Mouse (Mus musculus) monocyte, adult 2 months (primary cell): ENCODE data around the gene Siah3.

Source experiments
- DNase-seq, 2 experiments: peaks; one replicate each; pipeline ENCODE4 v3.0.0; 2022; ENCODE audit warnings: low spot score in 2 of 2, low read depth in 1 of 2

Gene Siah3

DNA sequence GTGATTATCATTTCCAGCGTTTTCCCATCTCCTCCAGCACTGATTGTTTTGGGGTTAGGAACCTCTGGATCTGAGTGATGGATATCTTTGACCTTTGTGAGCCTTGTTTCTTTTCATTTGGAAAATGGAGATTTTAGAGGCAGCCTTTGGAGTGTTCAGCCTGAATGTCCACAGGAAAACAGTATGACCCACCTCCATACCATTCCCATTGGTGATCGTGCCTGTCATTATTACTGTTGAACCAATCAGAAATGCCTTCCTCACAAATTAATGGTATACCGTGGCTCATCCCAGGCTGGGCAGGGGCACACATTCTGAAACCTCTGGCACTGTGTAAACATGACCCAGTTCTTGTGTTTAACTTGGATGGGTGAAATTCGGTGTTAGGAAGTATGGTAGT, 6.0 kb downstream of the Siah3 start:
- no peak for DNase-seq

DNA sequence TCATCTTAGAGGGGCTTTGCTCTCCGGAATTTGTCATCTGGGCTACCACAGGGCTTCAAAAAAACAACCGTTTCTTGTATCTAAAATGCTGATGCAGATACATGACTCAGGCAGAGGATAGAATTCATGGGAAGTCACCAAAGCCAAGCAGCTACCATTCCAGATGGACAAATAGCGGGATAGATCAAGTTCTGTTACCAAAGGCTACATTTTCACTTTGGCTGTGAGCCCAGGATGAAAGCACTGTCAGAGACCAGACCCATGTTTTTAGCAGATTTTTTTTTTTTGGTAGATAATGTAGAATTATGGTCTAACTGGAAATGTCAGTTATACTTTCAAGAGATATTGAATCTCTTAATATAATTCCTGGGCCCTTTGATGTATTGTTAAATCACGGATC, 7.4 kb downstream of the Siah3 start:
- DNase-seq, result no peak

DNA sequence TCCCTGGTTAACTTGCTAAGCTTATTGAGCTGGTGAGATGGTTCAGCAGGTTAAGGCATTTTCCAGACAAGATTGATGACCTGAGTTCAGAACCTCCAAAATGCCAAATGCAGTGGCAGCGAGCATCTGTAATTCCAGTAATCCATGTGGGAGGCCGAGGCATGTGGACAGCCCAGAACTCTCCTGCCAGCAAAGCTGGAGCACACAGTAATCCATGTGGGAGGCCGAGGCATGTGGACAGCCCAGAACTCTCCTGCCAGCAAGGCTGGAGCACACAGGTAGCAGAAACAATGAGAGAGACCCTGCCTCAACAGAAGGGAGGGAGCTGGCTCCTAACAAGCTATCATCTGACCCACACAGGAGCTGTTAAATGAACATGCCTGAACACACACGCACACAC, 13.2 kb downstream of the Siah3 start:
- DNase-seq, result no peak

DNA sequence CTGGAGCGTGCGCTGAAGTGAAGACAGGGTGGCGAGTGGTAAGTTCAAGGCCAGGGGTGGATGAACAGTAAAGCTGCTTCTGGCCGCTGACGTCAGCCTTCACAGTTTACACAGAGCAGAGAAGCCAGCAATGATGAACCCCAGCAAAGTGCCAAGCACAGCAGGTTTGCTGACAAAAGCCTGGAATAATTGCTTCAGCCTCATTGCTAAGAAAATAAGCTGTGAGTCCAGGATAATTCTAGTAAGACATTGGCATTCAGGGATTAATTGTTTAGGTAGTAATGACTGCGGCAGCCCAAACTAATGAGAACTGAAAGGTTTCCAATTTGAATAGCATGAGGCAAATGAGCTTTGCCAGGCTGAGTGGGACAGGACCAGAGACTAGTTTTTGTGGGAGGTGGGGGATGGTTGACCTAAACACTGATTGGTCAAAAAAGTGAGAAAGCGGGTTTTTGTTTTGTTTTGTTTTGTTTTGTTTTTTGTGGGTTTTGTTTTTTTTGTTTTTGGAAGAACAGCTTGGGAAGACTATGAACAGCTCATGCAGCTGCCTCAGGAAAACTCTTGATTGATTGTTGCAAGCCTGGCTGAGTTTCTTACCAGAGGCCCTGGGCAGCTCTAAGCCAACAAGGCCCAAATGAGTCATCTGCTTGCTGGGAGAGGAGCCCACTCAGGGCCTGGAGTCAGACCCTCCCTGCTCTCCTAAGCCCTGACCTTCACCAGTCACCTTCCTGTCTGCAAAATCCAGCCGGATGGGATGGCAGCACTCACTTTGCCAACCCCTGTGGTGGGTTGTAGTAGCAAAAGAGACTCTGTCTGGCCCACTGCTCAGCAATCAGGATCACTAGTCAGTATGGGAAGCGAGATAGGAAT, 17.5 kb downstream of the Siah3 start:
- DNase-seq, result no peak

DNA sequence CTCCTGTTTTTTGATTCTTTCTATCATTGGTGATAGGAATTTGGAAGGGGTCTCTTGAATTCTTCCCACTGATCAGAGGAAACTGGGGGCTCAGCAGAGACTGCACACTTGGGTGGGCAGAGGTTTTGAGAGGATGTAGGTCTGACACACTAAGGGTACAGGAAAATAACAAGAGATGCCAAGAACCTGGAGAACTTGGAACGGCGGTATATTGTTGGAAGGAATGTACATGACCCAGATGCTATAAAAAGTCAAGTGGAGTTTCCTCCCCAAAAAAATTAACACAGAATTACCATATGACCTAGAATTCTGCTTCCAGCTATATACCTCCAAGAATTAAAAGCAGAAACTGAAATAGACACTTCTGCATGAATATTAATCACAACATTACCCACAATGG, 20.1 kb downstream of the Siah3 start:
- DNase-seq, result no peak

DNA sequence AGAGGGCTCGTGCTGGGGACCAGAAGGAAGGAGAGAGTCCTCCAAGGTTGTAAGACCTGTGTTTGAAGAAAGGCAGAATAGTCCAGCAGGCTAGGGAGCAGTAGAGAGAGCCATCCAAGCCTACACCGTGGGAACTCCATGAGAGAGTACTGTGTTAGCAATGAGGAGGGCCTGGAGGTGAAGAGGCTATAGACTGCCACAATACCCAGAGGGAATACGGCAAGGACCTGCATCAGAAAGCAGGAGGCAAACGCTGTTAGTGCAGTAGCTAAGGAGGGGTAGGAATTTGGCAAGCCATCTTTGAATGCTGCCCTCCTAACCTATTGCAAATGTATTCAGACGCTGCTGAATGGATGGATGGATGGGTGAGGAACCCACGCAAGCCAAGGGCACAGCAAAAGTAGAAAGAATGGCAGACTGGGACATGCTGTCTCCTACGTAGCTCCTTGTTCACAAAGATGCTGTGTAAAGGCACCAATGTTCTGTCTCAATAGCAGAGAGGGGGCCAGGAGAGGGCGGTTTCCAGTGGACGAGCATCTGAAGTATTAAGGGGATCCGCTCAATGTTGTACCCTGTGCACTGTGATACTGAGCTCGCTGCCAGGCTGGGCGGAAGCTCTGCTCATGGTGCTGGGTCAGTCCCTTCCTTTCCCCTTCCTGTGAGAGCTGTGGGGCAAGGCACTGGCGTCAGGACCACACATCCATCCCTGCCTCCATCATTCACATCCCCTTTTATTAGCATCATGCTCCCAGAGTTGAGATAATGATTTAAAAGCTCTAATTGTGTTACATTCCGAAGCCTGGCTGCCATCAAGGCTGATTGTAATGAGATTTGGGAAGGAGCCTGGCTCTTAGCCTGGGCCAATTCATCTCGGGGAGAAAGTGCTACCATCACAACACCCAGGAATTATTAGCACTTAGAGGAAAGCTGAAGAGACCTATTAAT, 26.7 kb downstream of the Siah3 start:
- DNase-seq, result no peak

DNA sequence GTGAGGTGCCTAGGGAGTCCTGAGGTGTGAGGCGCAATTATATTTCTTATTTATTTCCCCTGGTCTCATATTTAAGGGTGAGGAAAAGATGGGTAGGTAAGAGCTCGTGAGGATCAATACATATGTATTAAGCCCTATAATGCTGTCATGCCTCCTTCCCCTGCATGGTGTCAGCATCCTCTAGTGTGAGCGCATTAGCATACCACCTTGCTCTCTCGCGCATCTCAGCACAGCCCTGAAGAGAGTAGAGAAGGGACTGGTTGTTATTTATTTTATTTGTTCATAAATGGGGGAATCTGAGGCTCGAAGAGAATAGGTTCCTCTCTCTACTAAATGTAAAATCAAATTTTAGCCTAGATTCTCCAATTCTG, 27.4 kb downstream of the Siah3 start:
- DNase-seq, result no peak

DNA sequence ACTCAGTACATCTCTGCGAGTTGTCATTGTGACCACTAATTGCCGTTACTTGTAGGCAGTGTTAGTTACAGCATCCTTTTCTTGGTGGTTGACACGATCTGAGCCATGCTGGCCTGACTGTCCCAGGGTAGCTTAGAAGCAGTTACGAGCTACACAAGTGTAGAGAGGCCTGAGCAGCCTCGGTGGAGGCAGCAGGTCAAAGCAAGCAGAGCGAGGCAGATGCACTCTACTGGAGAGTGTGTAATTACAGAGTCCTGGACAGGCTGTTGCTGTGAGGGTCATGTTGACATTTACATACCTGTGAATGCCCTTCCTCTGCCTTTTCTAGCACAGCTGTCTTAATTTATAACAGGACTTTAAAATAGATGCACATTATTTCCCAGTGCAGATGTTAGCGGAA, 32.1 kb downstream of the Siah3 start:
- no peak for DNase-seq

DNA sequence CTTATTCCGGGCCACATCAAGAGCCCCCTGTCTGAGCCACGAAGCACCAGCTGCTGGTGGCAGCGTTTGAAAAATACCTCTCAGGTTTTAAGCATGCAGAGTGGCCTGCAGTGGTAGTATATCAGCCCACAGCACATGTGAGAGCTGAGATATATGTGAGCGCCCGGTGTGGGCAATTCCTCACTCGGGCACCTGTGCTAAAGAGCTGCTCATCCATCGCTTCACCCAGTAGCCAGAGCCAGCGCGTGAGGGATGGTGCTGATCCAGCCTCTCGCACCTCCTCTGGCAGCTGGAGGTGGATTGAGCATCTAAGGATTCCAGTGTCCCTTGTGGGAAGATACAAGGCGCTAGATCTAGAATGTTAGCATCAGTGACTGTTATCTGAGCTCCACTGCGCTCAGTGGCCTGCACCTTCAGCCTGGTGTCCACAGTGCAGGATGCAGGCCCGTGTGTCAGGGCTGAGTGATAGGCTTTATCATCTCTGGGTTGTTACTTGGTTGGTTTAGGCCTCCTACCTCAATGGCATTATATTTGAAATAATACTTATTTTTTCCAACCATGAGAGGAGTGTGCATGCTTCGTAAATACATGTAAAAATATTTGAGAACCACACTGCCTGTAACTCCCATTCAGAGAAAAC, 37.9 kb downstream of the Siah3 start:
- DNase-seq, result no peak

DNA sequence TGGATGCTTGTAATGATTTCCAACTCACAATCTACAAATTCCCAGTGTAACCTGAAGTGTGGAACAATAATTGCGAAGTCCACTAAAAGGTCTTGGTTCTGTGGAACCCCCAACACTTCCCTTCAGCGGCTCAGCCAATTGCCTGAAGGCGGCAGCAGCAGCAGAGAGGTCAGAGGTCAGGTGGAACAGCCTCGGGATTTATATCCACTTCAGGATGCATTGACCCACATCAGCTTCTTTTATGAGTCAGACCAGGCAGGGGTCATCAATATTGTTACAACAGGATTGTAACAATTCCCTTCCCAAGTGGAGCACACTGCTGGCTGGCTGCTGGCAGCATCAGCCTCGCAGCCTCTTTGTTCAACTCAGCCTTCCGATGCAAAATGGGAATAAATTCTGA, 39.1 kb downstream of the Siah3 start:
- no peak for DNase-seq

DNA sequence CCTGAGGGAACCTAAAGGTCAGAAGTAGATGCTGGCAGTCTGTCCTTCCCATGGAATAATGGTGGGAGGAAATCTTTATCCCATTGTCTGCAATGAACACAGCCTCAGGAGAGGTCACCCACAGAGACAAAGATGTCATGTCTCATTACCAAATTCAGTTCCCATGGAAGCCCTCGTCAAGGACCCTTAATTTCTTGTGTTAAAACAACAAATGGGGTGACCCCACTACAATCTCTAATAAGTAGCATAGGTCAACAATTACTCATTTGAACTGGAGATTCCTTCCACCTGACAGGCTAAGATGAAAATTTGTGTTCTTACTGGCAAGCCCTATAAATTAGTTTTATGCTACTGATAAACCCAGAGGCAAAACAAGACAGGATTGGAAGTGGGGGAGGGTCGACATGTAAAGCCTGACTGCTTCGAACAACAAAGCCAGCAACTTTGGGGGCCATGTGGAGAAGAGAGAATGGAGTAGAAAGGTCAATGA, 45.8 kb downstream of the Siah3 start:
- no peak for DNase-seq

DNA sequence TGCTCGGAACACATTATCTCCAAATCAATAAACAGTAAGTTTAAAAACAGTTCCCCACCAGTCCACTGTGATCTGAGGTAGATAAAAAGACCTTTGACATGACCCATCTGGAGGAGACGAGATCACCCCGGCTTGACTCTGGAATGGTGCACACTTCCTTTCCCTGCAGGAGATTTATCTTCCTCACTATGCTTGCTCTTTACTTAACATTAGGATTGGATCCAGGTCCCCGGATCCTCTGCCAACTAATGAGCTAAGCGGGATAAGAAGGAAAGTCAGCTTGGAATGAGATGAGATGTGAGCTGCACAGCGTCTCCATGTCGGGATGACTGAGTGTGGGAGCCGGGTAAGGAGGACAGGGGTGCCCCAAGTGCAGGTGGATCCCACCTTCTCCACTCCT, 46.7 kb downstream of the Siah3 start:
- no peak for DNase-seq

DNA sequence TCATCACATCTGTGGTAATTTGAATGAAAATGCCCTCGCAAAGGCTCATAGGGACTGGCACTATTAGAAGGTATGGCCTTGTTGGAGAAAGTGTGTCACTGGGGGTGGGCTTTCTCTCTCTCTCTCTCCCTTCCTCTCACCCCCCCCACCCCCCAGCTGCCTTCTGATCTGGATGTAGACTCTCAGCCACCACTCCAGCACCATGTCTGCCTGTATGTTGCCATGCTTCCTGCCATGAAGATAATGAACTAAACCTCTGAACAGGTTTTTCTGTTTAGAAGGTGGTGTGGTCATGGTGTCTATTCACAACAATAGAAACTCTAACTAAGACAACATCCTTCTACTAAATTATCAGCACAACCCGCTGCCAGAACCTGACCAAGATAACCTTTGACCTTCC, 48.5 kb downstream of the Siah3 start:
- DNase-seq, result no peak

DNA sequence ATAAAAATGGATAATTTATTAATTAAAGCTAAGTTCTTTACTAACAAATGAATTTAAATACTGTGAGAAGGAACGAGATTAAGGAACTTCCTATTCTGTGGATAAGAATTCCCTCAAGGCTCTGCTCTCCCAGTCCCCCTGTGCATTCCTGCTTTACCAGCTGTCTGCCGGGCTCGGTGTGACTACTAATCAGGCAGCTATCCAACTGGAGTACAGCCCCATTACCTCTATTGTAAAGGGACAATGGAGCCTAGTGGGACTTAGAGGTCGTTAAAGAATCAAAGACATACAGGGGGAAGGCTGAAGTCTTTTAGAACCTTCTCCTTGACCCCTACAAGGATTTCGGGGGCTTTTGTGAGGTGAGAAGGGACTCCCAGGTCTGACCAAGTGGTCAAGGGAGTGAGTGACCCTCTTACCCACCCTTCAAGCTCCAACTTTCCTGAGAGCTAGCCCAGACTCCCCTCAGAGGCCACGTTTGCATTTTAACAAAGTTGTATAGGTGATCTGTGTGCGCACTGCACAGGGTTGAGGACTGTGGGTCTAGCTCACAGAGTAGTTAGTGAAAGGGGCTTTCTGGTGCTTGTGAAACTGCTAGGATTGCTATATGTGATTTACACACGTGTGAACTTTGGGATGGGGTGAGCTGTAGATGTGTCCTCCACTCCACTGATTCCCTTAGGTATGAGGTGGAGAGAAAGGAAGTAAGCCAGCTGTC, 49.5 kb downstream of the Siah3 start:
- DNase-seq, result no peak

DNA sequence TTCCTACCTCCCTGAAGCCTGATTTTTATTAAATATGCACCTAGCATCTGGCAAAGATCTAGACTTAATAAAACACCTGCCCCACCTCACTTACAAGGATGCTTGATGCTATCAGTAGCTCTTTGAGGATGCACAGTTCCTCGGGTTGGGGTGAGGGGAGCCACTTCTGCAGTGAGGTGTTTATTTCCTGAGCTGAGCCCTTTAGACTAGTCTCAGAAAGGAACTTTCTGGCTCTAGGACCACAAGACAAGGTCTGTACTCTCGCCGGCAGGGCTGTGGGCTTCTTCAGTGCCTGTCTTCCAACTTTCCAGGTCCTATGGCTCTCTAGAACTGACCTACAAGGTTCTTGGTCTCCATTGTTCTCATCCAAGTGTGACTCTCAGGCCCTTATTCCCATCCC, 50.5 kb downstream of the Siah3 start:
- no peak for DNase-seq

DNA sequence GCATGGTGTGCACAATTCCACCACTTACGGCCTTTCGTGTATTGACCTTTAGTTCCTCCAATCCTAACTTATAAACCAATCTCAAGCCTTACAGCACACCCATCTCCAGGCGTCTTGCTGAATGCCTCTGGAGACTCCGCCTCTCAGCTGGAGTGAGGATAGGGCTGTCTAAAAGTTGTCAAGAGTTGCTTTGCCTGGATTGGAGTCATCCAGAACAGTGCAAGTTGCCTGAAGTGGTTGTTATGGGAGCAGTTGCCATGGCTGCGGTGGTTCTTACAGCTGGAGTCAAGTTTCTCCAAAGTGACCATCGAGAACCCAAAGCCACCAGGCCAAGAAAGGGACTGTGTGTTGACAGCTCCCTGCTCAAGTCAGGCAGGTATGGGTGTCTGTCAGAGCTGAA, 54.3 kb downstream of the Siah3 start:
- no peak for DNase-seq

DNA sequence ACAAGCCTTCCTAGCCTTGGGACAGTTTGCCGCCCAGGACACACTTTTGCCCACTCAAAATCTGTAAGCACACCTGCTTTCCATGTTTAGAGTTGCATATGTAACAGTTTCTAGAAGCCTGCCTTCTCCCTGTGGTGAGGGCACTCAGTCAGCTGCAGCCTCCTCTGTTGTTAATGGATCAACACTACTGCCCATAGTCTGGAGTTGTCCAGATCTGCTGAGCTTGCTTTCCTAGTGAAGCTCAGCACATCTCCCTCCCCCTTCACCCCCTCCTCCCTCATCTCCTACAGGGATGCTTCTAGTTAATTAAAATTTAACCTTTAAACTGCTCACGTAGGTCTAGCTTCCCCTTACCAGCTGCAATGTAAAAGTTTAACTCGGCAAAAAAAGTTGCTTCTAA, 57.2 kb downstream of the Siah3 start:
- DNase-seq, result no peak

DNA sequence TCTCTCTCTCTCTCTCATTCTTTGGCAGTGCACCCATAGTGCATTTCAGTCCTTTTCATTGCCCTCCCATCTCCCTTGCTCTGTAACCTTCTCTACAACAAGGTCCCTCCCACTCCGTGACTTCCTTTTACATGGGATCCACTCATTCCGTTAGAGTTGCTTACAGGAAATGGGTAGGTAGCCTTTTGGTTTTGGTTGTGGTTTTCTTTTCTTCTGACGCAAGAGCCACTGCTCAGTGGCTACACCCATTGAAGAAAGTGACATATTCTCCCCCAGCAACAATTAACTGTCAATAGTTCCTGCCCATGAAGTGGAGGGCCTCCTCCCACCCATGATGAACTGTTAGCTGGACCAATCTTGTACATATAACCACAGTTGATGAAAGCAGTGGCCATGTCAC, 60.4 kb downstream of the Siah3 start:
- DNase-seq, result peak; percentile 7 to 10

DNA sequence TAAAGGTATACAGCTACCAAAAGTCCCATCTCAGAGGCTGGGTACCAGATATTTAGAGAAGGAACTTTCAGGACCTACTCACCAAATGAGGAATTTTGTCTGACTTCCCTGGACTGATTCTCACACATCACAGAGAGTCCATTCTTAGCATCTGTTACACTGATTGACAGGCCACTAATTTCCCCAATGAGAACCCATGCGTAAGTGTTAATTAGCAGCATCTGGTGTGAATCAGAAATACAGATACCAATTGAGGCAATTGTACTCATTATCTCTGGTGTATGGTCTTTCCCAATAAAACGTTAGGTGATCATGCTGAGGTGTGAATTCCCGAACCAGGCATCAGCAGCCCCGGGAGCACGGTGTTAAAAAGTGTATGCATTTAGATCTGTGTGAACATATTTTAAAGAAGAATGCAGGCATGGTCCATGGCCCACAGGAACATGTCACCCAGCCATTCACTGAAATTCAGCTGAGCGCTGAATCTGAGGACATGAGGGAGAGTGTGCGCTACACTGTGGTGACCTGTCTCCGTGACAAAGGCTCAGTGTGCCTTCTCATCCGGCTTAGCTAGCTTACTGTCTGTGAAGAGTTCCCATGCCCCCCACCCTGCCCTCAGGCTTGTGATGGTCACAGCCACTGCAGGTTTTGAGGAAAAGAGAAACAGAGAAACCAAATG, 61.3 kb downstream of the Siah3 start:
- no peak for DNase-seq

DNA sequence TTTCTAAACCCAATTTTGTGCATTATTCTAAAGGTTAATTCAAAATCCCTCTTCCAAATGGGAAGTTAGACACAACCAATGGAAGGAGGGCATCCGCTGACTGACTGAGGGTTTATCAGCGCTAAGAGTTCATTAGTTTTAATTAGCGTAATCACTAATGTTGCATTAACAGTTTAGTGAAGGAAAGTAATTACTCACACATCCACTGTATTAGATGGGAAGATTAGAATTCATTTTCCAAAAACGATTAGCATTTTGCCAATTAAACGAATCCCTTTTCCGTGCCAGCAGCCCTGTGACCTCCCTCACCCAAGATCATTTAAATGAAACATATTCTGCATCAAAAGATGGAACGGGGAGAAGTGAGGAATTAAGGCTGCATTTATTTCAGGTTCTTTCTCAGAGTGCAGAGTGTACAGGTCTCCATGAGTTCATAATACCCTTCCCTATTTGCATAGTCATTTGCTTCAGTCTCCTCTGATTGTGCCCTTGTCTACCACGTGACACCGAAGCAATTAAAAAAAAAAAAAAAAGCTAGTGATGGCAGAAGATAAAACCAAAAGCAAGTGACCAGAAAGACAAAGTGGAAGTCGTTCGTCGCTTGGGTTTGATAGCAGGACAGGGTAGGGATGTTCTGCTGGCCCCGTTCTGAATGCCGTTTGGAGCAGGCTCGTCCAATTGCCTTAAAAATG, 62.6 kb downstream of the Siah3 start:
- DNase-seq, result no peak
